Mouse (Mus musculus) midbrain, embryonic 15.5 days (tissue): Measurements from ENCODE around the gene H2al2a. TPM values are rescaled to one million over a fixed set of nuclear protein-coding genes. Genes with fewer than 3 reads are reported as not detected.
A peak's percentile ranks its signal among the peaks of the same experiment; 100 is the strongest.

Experiments used
- ATAC-seq: fragments of 200-750 bp; cut with Nextera tagmentation; replicated peaks from 2 replicates; pipeline ENCODE4 v1.8.0; 2017; ENCODE audit warnings: moderate TSS enrichment
- H3K27ac ChIP-seq: fragments of 300-500 bp; sonication (generic); 2 replicates; pipeline ENCODE4 v1.5.1; 2015; ENCODE audit warnings: mild to moderate bottlenecking, inconsistent platforms
- H3K27me3 ChIP-seq: fragments of 300-500 bp; sonication (generic); replicated peaks from 2 replicates; pipeline ENCODE4 v1.6.1; 2015; ENCODE audit warnings: inconsistent platforms
- H3K36me3 ChIP-seq: fragments of 300-500 bp; sonication (generic); replicated peaks from 2 replicates; pipeline ENCODE4 v1.6.1; 2015; ENCODE audit warnings: inconsistent platforms
- H3K4me1 ChIP-seq: fragments of 300-500 bp; sonication (generic); 2 replicates; pipeline ENCODE4 v1.6.1; 2015; ENCODE audit warnings: inconsistent platforms
- H3K4me2 ChIP-seq: fragments of 300-500 bp; sonication (generic); 2 replicates; pipeline ENCODE4 v1.6.1; 2015; ENCODE audit warnings: inconsistent platforms, mild to moderate bottlenecking, moderate library complexity
- H3K4me3 ChIP-seq: fragments of 300-500 bp; sonication (generic); 2 replicates; pipeline ENCODE4 v1.5.1; 2015; ENCODE audit warnings: mild to moderate bottlenecking, inconsistent platforms
- H3K9ac ChIP-seq: fragments of 300-500 bp; sonication (generic); 2 replicates; pipeline ENCODE4 v1.6.1; 2015; ENCODE audit warnings: mild to moderate bottlenecking, inconsistent platforms
- H3K9me3 ChIP-seq: fragments of 300-500 bp; sonication (generic); 2 replicates; pipeline ENCODE4 v1.6.1; 2016; ENCODE audit warnings: inconsistent platforms
- WGBS: fragments of 180-500 bp; shearing (Covaris S2); methylation state at CpG from one replicate; pipeline ENCODE4 v1.1.7; 2015; ENCODE audit warnings: mixed read lengths; 5-methylcytosine and 5-hydroxymethylcytosine counted together
- polyA plus RNA-seq: library from polyadenylated mRNA; unstranded; fragments of >200 nt; fragmentation: Nextera tagmentation; extraction: Ambion mirVana; gene quantifications from 2 replicates; pipeline ENCODE4 v1.2.1, GENCODE M21; 2015

The H2al2a gene
- polyA plus RNA-seq: not detected in 2 replicates

GRCm38 (mm10) chr2:17996858-17997257 lies at the start of gene H2al2a:
Gene H2al2a (minus strand): TSS chr2:17996958.
- H3K27ac ChIP-seq: no peak within 1 kb of the TSS
- H3K4me1 ChIP-seq: no peaks in the 10 kb centered on the region
- H3K4me3 ChIP-seq: no peak within 1 kb of the TSS
- H3K27me3 ChIP-seq: no peaks in the 10 kb centered on the region
- H3K9ac ChIP-seq: no peak within 1 kb of the TSS
- no peaks in the 10 kb centered on the region for H3K36me3 ChIP-seq
- no peak within 1 kb of the TSS for H3K4me2 ChIP-seq
- ATAC-seq: no peak
- no peaks in the 10 kb centered on the region for H3K9me3 ChIP-seq

- ATAC-seq: no peak
- 2% methylated on average over 4 of the region's 4 CpGs for WGBS
- Histone ChIP-seq H3K4me3 (peak overlapping the region; percentile 71), H3K4me1 (peaks cover 52% of the 10 kb centered on the region), H3K4me2 (peak overlapping the region; percentile 54), H3K9ac (peak overlapping the region; percentile 93), H3K27me3 (no peaks in the 10 kb centered on the region), H3K27ac (peak overlapping the region; percentile 97), H3K36me3 (no peaks in the 10 kb centered on the region), H3K9me3 (no peaks in the 10 kb centered on the region)
These were observed 49.4 kb upstream of the H2al2a start for GRCm38 (mm10) chr2:18046186-18046585.

GRCm38 (mm10) chr2:18045781-18046181 lies 49.0 kb upstream of the H2al2a start:
- WGBS: 3% methylated on average over 6 of the region's 6 CpGs
- Histone ChIP-seq H3K9me3 (no peaks in the 10 kb centered on the region), H3K27me3 (no peaks in the 10 kb centered on the region), H3K27ac (peak overlapping the region; percentile 97), H3K4me2 (peak overlapping the region; percentile 54), H3K36me3 (no peaks in the 10 kb centered on the region), H3K9ac (peak overlapping the region; percentile 93), H3K4me1 (peaks cover 53% of the 10 kb centered on the region), H3K4me3 (peak overlapping the region; percentile 71)
- ATAC-seq: no peak

DNA sequence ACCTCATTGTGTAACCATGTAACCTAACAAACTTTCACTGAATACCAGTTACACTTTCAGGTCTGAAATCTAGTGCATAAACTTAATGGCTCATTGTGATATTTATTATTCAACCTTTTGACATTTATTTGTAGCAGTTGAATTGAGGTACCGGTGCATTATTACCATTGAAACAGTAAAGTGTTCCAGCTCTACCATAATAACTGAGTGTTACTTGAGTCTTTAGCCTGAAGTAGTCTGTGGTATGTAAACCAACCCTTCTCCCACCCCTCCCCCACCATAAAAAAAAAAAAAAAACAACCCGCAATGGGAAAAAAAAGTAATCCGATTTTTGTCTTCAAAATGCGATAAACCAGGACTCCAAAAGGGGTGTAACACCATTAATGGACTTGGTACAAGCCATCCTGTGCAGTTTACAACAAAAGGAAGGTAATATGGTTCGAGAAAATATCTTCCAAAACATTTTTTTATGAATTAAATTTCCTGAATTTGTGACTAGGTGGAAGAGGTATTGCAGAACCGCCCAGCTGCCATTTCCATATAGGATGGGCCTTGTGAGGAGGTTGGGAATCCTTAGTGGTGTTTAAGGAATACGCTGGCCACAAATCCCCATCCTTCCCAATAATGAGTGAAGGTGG lies 48.5 kb upstream of the H2al2a start:
- Histone ChIP-seq H3K27me3 (no peaks in the 10 kb centered on the region), H3K4me2 (peak overlapping the region; percentile 54), H3K9ac (peak overlapping the region; percentile 93), H3K27ac (peak overlapping the region; percentile 97), H3K9me3 (no peaks in the 10 kb centered on the region), H3K4me1 (peaks cover 53% of the 10 kb centered on the region), H3K36me3 (no peaks in the 10 kb centered on the region), H3K4me3 (peak overlapping the region; percentile 71)
- under 1% methylated on average over 7 of the region's 7 CpGs for WGBS
- no peak for ATAC-seq

GRCm38 (mm10) chr2:18041199-18041885 lies 44.6 kb upstream of the H2al2a start:
- 4% methylated on average over 14 of the region's 14 CpGs for WGBS
- Histone ChIP-seq H3K4me1 (peaks cover 60% of the 10 kb centered on the region), H3K36me3 (no peaks in the 10 kb centered on the region)

GRCm38 (mm10) chr2:18040347-18041160 lies 43.8 kb upstream of the H2al2a start:
- peak; percentile 42 for ATAC-seq
- Histone ChIP-seq H3K4me1 (peaks cover 60% of the 10 kb centered on the region), H3K9ac (peak overlapping the region; percentile 56), H3K27ac (peak overlapping the region; percentile 83), H3K36me3 (no peaks in the 10 kb centered on the region), H3K27me3 (no peaks in the 10 kb centered on the region), H3K4me3 (peak overlapping the region; percentile 31), H3K4me2 (peak overlapping the region; percentile 63), H3K9me3 (no peaks in the 10 kb centered on the region)
- 9% methylated on average over 27 of the region's 27 CpGs for WGBS

More at GRCm38 (mm10) chr2:18041199-18041885, 44.6 kb upstream of the H2al2a start:
- peak; percentile 66 for ATAC-seq
- H3K27ac ChIP-seq: peak overlapping the region; percentile 83
- H3K9ac ChIP-seq: peak overlapping the region; percentile 56
- no peaks in the 10 kb centered on the region for H3K27me3 ChIP-seq
- peak overlapping the region; percentile 63 for H3K4me2 ChIP-seq
- no peaks in the 10 kb centered on the region for H3K9me3 ChIP-seq
- H3K4me3 ChIP-seq: peak overlapping the region; percentile 31

- Histone ChIP-seq H3K4me3 (peak overlapping the region; percentile 31), H3K4me1 (peaks cover 56% of the 10 kb centered on the region), H3K27me3 (no peaks in the 10 kb centered on the region), H3K9ac (peak overlapping the region; percentile 56), H3K27ac (peak overlapping the region; percentile 83), H3K9me3 (no peaks in the 10 kb centered on the region), H3K4me2 (peak overlapping the region; percentile 63), H3K36me3 (no peaks in the 10 kb centered on the region)
- ATAC-seq: peak; percentile 64
- WGBS: 5% methylated on average over 46 of the region's 46 CpGs
These were observed 43.0 kb upstream of the H2al2a start for GRCm38 (mm10) chr2:18039566-18040290.

- Histone ChIP-seq H3K9ac (peak overlapping the region; percentile 56; the same call in 1 of the 2 replicates), H3K9me3 (no peaks in the 10 kb centered on the region), H3K4me2 (peak overlapping the region; percentile 63), H3K36me3 (no peaks in the 10 kb centered on the region), H3K4me3 (peak overlapping the region; percentile 31; the same call in 1 of the 2 replicates), H3K27me3 (no peaks in the 10 kb centered on the region), H3K4me1 (peaks cover 53% of the 10 kb centered on the region), H3K27ac (peak overlapping the region; percentile 83)
- peak; percentile 32; the same call in 1 of the 2 replicates for ATAC-seq
- 22% methylated on average over 10 of the region's 10 CpGs for WGBS
These were observed 42.2 kb upstream of the H2al2a start for GRCm38 (mm10) chr2:18038895-18039371.

DNA sequence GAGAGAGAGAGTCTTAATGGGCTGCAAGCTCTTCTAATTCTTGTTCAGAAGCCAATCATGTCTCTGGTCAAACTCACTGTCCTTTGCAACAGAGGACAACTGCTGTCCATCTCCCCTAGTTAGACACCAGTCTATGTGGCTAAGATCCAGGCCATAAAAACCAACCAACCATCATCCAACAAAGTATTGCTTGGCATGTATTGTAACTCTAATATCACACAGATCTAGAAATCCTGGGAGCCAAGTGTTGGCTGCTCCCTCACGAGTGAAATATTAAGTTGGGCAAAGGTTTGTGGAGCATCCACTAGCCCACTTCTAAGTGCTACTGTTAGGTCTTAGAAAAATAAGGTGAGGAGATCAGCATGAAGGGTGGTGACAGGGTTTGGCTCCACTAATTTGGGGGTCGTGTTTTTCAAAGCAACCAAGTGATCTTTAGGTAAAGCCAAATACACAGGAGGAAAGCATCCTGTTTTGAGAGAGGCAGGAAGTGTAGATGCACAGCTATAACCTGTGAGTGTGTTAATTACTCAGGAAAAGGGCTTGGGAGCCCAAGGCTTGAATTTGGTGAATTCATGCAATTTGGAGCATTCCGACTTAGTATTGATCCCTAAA lies 41.5 kb upstream of the H2al2a start:
- H3K9me3 ChIP-seq: no peaks in the 10 kb centered on the region
- no peaks in the 10 kb centered on the region for H3K27me3 ChIP-seq
- H3K4me3 ChIP-seq: no peak overlapping the region
- no peak overlapping the region for H3K27ac ChIP-seq
- no peak for ATAC-seq
- peaks cover 56% of the 10 kb centered on the region for H3K4me1 ChIP-seq
- no peaks in the 10 kb centered on the region for H3K36me3 ChIP-seq
- 47% methylated on average over 3 of the region's 3 CpGs for WGBS
- H3K4me2 ChIP-seq: peak overlapping the region; percentile 63; the same call in 1 of the 2 replicates
- H3K9ac ChIP-seq: no peak overlapping the region

- Histone ChIP-seq H3K4me1 (peaks cover 55% of the 10 kb centered on the region), H3K36me3 (no peaks in the 10 kb centered on the region), H3K27ac (no peak within 1 kb of the TSS), H3K9me3 (no peaks in the 10 kb centered on the region), H3K4me3 (no peak within 1 kb of the TSS), H3K9ac (no peak within 1 kb of the TSS), H3K27me3 (no peaks in the 10 kb centered on the region), H3K4me2 (peak within 1 kb of the TSS; percentile 63; the same call in 1 of the 2 replicates)
- WGBS: 65% methylated on average over 2 of the region's 2 CpGs
- ATAC-seq: no peak
These were observed 40.7 kb upstream of the H2al2a start, which contains the start of gene A930004D18Rik for GRCm38 (mm10) chr2:18037491-18037890. Gene A930004D18Rik (minus strand): TSS chr2:18037737.
